Mouse (Mus musculus) embryonic fibroblast, embryonic 13.5 days (primary cell): ENCODE measurements around the gene Lhfpl2. TPM values are rescaled to one million over a fixed set of nuclear protein-coding genes. Genes with fewer than 3 reads are reported as not detected.

Source experiments
- H3K27ac ChIP-seq: 2 replicates; pipeline ENCODE4 v1.5.1; 2012; ENCODE audit warnings: low read length, control low read depth, inconsistent platforms; ENCODE audit not compliant: insufficient read depth
- H3K4me1 ChIP-seq: 2 replicates; pipeline ENCODE4 v1.6.1; 2011; ENCODE audit warnings: low read length; ENCODE audit not compliant: control insufficient read depth, insufficient read depth
- H3K4me3 ChIP-seq: 2 replicates; pipeline ENCODE4 v1.5.1; 2011; ENCODE audit warnings: mild to moderate bottlenecking, control low read depth, low read length; ENCODE audit not compliant: insufficient read depth
- CTCF ChIP-seq: IDR thresholded peaks from 2 replicates; pipeline ENCODE4 v1.5.1; 2011; ENCODE audit warnings: mild to moderate bottlenecking, control low read depth, low read length, moderate library complexity, borderline replicate concordance; ENCODE audit not compliant: insufficient read depth
- POLR2A ChIP-seq: IDR thresholded peaks from 2 replicates; pipeline ENCODE4 v1.6.1; 2011; ENCODE audit warnings: low read depth, mild to moderate bottlenecking, control low read depth, low read length, moderate library complexity
- polyA plus RNA-seq: library from polyadenylated mRNA; stranded (reverse); fragments of >200 nt; gene quantifications from 2 replicates; pipeline ENCODE4 v1.2.4, GENCODE M21; 2011; ENCODE audit warnings: low read depth; ENCODE audit not compliant: missing spikeins, insufficient read length

Lhfpl2 gene
- polyA plus RNA-seq, 1 experiment = 60.3 TPM

DNA sequence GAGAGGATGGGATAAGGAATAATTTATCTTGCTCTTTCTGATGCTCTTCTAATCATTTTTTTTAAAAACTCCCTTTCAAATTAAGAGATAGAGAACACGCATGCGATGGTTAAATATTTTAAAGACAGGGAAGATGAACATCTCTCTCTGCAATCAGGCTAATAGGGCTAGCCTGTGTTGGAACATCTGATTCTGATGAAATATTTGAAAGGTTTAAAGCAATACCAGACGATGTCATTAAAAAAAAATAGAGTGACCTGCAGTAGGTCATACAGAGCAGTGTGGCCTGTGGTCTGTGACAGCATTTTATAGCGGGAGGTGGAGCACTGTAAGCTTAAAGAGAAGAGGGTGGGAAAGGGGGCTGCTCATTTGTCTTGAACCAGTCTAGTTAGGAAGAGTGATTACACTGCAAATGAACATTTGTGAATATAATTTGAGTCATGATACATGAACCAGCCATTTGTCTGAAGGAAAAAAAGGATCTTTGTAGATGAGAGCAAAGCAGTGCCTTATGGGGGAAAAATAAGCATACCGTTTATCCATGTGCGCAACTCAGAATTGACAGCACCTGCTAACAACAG lies 1.1 kb downstream of the Lhfpl2 start:
- H3K27ac ChIP-seq = peak overlapping the region; percentile 16
- H3K4me1 ChIP-seq = peaks cover 6% of the 10 kb centered on the region
- TF ChIP-seq POLR2A (no peak), CTCF (no peak)
- peak overlapping the region; percentile 68 for H3K4me3 ChIP-seq

DNA sequence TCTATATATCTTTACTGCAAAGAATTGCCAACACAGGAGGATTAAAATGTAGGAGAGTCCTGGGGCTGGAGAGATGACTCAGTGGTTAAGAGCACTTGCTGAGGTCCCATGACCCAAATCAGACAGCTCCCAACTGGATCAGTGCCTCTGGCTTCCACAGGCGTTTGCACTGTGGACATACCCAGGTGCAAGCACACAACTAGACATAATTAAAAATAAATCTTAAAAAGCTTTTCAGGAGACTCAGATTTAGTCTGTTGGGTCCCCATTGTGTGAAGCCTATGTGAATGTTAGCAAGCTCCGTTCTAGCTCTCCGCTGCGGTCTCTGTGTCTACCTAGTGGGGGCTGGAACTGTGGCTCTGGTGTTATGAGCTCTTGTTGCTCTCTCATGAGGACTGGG lies 1.8 kb downstream of the Lhfpl2 start:
- peaks cover 6% of the 10 kb centered on the region for H3K4me1 ChIP-seq
- TF ChIP-seq CTCF (no peak), POLR2A (no peak)
- H3K27ac ChIP-seq = no peak overlapping the region
- H3K4me3 ChIP-seq = no peak overlapping the region

DNA sequence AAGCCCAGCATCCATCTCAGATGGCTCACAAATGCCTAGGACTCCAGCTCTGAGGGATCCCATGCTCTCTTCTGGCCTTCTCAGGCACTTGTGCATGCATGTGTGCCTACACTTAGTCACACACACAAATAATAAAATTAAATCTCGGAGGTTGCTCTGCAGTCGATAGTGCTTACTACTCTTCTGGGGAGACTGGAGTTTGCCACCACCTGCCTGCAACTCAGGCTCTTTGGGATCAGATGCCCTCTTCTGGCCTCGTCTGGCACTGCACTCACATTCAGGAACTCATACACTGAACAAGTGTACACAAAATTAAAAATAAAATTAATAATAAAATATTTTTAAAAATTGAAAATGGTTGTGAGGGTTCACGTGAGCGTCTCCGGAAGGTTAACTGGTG lies 2.2 kb downstream of the Lhfpl2 start:
- TF ChIP-seq CTCF (peak; percentile 61; the same call in 1 of the 2 replicates), POLR2A (no peak)
- no peak overlapping the region for H3K4me3 ChIP-seq
- no peak overlapping the region for H3K27ac ChIP-seq
- peaks cover 6% of the 10 kb centered on the region for H3K4me1 ChIP-seq

DNA sequence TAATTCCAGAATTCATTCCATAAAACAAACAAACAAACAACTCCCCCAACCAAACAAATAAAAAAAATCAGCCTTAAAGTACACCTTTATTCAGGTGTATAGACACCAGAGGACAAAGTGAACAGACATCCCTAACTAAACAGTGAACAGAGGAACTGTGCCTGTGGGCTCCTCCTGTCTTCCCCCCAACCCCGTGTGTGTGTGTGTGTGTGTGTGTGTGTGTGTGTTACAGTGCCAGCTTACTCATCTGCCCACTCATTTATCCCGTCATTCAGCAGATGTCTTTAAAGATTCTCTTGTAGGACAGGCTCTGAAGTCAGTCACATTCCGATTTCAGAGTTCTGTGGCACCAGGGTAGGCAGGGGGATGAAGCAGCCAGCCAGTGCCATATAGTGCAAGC lies 2.9 kb downstream of the Lhfpl2 start:
- TF ChIP-seq POLR2A = no peak
- TF ChIP-seq CTCF = no peak
- Histone ChIP-seq H3K4me1 (peaks cover 6% of the 10 kb centered on the region), H3K4me3 (no peak overlapping the region), H3K27ac (no peak overlapping the region)

DNA sequence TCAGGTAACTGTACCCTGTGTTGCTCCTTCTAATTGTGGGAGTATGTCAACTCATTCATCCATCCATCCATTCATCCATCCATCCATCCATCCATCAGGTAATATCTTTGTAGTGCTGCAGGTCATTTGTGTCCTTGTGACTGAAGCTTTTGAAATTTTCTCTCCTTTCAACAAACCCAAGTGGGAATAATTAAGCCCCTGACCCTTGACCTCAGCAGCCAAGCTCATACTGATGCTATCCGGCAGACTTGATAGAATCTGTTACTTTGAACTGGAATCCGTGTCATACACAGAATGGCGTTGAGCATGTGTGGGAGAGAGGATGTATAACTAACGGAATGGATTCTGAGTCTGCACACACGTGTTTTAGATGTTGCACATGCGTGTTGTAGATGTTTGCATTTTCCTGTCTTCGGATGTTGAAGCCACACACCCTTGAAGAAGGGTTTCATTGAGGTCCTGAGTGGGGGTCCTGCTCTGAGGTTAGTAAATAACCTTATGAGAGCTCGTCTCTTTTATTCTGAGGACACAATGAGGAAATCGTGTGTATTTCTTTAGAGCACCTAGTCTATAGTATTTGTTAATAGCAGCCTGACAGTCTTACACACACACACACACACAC lies 3.8 kb downstream of the Lhfpl2 start:
- TF ChIP-seq CTCF = no peak
- no peak for TF ChIP-seq POLR2A
- no peak overlapping the region for H3K4me3 ChIP-seq
- H3K4me1 ChIP-seq = peaks cover 6% of the 10 kb centered on the region
- no peak overlapping the region for H3K27ac ChIP-seq

DNA sequence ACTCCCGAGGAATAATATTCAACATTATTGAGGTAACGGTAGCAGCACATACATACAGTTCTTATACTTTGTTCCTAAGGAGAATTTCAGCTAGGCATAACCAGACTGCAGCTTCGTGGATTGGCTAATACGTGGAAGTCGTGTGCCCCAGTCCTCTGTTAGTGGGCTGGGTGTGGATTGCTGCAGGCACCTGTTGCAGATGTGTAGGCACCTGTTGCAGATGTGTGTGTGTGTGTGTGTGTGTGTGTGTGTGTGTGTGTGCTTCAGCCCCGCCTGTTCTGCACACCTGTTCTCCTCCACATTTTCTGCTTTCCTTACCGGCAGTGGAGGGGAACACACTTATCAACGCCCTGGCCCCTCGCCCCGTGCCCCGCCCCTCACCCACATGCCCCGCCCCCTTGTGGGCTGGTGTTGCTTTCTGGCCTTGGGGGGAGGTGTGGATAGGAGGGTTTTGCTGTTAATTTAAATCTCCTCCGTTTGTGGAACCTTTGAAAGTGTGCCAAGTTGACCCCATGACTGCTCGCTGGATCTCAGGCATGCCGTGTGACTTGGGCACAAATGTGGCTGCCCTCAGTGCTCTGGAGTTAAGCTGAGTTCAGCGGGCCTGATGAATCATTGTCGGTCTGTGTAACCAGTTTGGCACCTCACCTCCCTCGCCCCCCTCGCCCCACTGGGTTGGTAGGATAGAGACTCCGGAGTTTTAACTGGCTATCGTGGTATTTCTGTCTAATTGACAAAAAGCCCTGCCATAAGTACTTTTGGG lies 4.9 kb downstream of the Lhfpl2 start:
- Histone ChIP-seq H3K27ac (no peak overlapping the region), H3K4me1 (peaks cover 6% of the 10 kb centered on the region), H3K4me3 (no peak overlapping the region)
- no peak for TF ChIP-seq CTCF
- TF ChIP-seq POLR2A = no peak

DNA sequence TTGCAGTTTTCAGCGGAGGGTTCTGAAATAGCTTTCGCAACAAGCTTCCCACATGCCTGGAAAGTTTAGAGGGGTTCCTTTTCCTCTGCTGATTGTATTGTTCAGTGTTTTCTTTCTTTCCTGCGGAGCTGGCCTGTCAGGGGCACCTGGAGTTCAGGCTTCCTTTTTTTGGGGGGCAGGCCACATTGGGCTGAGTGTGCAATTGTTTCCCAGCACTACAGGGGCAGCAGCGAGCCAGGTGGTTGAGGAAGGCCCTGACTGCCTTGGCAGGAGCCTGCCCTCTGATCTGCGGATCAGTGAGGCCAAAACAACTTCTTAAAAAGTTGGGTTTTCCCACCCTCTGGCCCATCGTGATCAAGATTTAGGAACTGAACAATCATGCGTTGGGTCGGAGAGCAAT lies 5.6 kb downstream of the Lhfpl2 start:
- Histone ChIP-seq H3K4me3 (no peak overlapping the region), H3K27ac (no peak overlapping the region), H3K4me1 (peaks cover 6% of the 10 kb centered on the region)
- TF ChIP-seq POLR2A (no peak), CTCF (peak; percentile 39; the same call in 1 of the 2 replicates)

DNA sequence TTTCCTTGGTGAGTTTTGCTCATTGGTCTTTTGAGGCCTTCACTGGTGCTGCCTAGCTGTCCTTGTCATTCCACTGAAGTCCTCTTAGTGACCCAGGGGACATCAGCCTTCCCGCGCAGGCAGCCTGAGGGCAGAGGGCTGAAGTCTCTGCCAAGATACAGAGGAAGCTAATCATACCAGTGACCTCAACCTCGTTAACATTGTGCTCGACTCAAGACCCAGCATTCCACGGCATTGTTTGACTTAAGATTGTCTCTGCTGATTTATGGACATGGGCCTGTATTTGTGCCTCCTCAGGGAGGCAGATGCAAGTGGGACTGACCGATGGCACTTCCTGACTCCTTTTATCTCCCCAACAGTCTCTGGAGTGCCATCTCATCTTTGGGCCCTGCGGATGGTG lies 7.0 kb downstream of the Lhfpl2 start:
- Histone ChIP-seq H3K4me1 (peaks cover 7% of the 10 kb centered on the region), H3K4me3 (no peak overlapping the region)
- TF ChIP-seq POLR2A (no peak), CTCF (no peak)

DNA sequence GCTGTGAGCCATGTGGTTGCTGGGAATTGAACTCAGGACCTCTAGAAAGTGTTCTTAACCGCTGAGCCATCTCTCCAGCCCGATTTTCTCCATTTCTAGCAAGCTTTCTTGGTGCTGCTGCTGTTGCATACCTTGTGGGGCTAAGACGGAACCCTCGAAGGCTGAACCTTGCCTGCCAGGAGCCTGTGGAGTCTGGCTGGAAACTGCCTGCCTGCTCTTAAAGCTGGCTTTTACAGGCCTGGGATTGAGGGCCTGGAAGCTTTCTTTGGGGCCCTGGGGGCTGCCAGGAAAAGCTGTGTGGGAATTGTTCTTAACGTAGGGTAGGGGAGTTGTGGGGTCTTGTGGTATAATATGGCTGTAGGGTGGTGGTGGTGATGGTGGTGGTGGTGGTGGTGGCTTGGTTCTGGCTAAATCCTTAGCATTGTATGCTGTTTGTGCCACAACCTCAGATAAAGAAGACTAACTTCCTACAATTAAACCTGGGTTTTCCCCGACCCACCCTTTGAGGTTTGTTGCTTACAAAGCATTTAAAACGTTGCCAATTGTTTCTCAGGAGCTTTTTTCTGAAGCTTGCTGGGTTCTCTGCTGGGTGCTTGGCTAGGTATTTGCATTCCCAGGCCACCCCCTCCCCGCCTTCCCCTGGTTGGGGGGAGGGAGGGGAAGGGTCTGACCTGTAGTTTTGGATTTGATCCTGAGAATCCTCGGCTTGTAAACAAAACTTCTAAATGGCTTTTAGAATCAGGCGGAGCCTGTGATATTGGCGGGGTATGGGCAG lies 7.9 kb downstream of the Lhfpl2 start:
- peaks cover 6% of the 10 kb centered on the region; the same call in 1 of the 2 replicates for H3K4me1 ChIP-seq
- no peak overlapping the region for H3K4me3 ChIP-seq
- TF ChIP-seq CTCF (no peak), POLR2A (no peak)
- H3K27ac ChIP-seq = no peak overlapping the region

More for the DNA sequence above, 7.0 kb downstream of the Lhfpl2 start:
- H3K27ac ChIP-seq = no peak overlapping the region

DNA sequence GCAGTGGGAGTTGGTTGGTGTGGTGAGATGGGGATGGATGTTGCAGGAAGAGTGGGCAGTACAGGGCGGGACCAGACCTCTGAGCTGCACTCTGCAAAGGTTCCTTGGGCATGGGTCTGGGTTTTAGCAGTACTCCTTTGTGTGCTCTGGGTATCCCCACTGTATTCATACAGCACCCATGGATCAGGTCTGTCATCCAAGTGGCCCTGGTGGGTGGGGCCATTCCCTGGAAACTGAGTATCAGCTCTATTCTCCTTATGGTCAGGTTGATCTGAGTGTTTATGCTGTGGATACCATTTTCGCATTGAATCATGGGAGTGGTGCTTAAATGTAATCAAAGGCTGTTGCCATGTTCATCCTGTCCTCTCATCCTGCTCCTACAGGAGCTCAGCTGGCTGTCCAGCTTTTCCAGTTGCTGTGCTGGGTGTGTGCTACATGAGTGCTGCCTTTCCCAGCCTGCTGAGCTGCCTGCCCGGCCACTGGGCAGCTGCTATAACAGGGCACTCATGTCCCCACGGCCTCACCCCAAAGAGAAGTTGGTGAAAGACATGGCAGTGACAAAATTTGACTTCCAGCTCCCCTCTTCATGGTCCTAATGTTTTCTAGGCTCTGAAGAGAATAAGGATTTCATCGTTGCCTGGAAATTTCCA lies 9.2 kb downstream of the Lhfpl2 start:
- H3K4me1 ChIP-seq = peaks cover 6% of the 10 kb centered on the region; the same call in 1 of the 2 replicates
- H3K27ac ChIP-seq = no peak overlapping the region
- no peak for TF ChIP-seq POLR2A
- no peak for TF ChIP-seq CTCF
- H3K4me3 ChIP-seq = no peak overlapping the region
